Mouse (Mus musculus): ENCODE data around the gene Srrm4. TPM values are rescaled to one million over a fixed set of nuclear protein-coding genes. Genes with fewer than 3 reads are reported as not detected.

Srrm4 gene
- polyA plus RNA-seq, 1 experiment from 2014 or later: 1.0 TPM

DNA sequence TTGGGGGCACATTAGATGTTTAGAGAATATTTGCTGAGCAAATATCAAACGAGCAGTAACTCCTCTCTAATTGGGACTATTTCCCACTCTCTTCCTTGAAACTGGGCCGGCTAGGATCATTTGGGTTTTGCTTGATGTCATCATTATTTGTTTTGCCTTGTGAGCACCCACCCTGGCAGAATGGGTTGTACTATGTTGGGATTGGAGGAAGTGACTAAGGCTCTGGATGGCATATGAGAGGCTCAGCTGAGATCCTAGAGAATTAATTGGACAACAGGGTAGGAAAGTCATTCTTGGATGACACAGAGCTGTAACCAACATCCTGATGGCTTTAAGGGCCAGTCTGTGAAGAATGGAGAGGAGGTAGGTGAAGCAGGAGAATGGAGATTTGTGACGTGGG lies 185.1 kb downstream of the Srrm4 start:
- DNase-seq: no peak
- TF ChIP-seq EP300 (IDR thresholded peaks at IDR 0.05; ENCODE audit: low read depth) (no peak), CTCF (IDR thresholded peaks at IDR 0.05; ENCODE audit: low read depth) (no peak)
- Histone ChIP-seq H3K4me2 (ENCODE audit: low read depth, low read length) (no peak overlapping the region), H3K9ac (replicated peaks) (no peak overlapping the region), H3K4me1 (ENCODE audit: insufficient read depth) (peaks cover 17% of the 10 kb centered on the region), H3K9me3 (ENCODE audit: low read length) (no peaks in the 10 kb centered on the region), H3K27me3 (ENCODE audit: insufficient read depth, low read length) (no peaks in the 10 kb centered on the region), H3K4me3 (ENCODE audit: low read depth, low read length) (no peak overlapping the region), H3K27ac (ENCODE audit: low read depth) (no peak overlapping the region), H3K36me3 (replicated peaks; ENCODE audit: insufficient read depth, low read length) (no peaks in the 10 kb centered on the region; the same call in 1 of the 2 replicates)
- 66% methylated on average over 3 of the region's 3 CpGs for WGBS (ENCODE audit: insufficient replicate concordance)
- ATAC-seq: peak; percentile 18; the same call in 1 of the 2 replicates

DNA sequence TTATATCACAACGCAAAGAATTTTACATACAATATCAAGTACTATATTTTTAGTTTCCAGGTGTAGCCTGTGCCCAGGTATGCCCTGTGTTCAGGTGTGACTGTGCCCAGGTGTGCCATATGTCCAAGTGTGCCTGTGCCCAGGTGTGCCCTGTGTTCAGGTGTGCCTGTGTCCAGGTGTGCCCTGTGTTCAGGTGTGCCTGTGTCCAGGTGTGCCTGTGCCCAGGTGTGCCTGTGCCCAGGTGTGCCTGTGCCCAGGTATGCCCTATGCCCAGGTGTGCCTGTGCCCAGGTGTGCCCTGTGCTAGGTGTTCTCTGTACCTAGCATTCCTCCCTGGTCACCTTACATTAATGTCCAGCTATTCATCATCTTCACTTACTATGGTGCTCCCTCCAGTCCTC lies 185.7 kb downstream of the Srrm4 start:
- DNase-seq (no peak), ATAC-seq (no peak)
- Histone ChIP-seq H3K4me3 (ENCODE audit: low read depth, low read length) (no peak overlapping the region), H3K9ac (replicated peaks) (no peak overlapping the region), H3K27ac (ENCODE audit: low read depth) (no peak overlapping the region), H3K36me3 (replicated peaks; ENCODE audit: insufficient read depth, low read length) (no peaks in the 10 kb centered on the region; the same call in 1 of the 2 replicates), H3K4me2 (ENCODE audit: low read depth, low read length) (no peak overlapping the region), H3K9me3 (ENCODE audit: low read length) (no peaks in the 10 kb centered on the region), H3K27me3 (ENCODE audit: insufficient read depth, low read length) (no peaks in the 10 kb centered on the region), H3K4me1 (ENCODE audit: insufficient read depth) (peaks cover 17% of the 10 kb centered on the region)
- no peak for TF ChIP-seq CTCF (IDR thresholded peaks at IDR 0.05; ENCODE audit: low read depth)
- WGBS (ENCODE audit: insufficient replicate concordance): 64% methylated on average over 1 of the region's 1 CpGs

DNA sequence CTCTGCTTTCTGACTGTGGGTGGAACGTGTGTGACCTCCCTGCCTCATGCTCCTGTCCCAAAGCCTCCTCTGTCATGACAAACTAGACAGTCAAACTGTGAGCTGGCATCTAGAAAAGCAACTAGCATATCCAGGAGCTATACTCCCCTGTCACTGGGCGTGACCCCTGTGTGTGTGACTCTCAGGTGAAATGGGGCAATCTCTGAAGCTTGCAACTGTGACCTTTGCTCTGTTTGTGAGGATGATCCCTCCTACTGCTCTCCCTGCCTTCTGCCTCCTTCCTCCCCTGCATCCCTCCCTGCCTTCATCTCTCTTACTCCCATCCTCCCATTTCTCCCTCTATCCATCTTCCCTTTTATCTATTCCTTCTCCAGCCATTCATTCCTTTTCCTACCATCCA lies 187.6 kb downstream of the Srrm4 start:
- H3K4me1 ChIP-seq (ENCODE audit: insufficient read depth): peaks cover 12% of the 10 kb centered on the region
- H3K9ac ChIP-seq (replicated peaks): no peak overlapping the region
- no peak for DNase-seq

DNA sequence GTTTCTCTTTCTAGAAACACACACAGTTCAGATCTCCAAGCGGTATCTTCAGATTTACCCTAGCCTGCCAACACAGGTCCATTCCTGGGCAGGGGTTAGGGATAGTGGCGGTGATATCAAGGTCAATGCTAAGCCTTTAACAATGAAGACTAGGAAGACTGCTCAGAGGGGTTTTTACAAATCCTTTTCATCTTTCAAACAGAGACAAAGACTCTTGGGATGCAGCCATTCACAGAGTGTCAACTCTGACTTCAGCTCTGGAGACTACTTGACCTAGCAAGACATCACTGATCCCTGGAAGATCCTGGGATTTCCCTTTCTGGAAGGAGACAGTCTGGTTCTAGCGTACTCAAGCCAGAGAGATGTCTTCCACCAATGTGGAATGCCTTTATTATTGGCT lies 190.8 kb downstream of the Srrm4 start:
- no peak overlapping the region for H3K4me2 ChIP-seq (ENCODE audit: low read depth, low read length)
- WGBS (ENCODE audit: insufficient replicate concordance): 88% methylated on average over 3 of the region's 3 CpGs
- H3K9ac ChIP-seq (replicated peaks): no peak overlapping the region
- TF ChIP-seq EP300 (IDR thresholded peaks at IDR 0.05; ENCODE audit: low read depth) (no peak), CTCF (IDR thresholded peaks at IDR 0.05; ENCODE audit: low read depth) (no peak)
- no peak overlapping the region for H3K4me3 ChIP-seq (ENCODE audit: low read depth, low read length)
- no peaks in the 10 kb centered on the region for H3K27me3 ChIP-seq (ENCODE audit: insufficient read depth, low read length)
- no peaks in the 10 kb centered on the region for H3K9me3 ChIP-seq (ENCODE audit: low read length)
- no peaks in the 10 kb centered on the region for H3K4me1 ChIP-seq (ENCODE audit: insufficient read depth)
- H3K27ac ChIP-seq (ENCODE audit: low read depth): no peak overlapping the region
- ATAC-seq (no peak), DNase-seq (no peak)
- no peaks in the 10 kb centered on the region for H3K36me3 ChIP-seq (replicated peaks; ENCODE audit: insufficient read depth, low read length)

More for the DNA sequence above, 187.6 kb downstream of the Srrm4 start:
- WGBS (ENCODE audit: insufficient replicate concordance): 73% methylated on average over 2 of the region's 2 CpGs
- Histone ChIP-seq H3K27me3 (ENCODE audit: insufficient read depth, low read length) (no peaks in the 10 kb centered on the region), H3K4me3 (ENCODE audit: low read depth, low read length) (no peak overlapping the region), H3K9me3 (ENCODE audit: low read length) (no peaks in the 10 kb centered on the region), H3K36me3 (replicated peaks; ENCODE audit: insufficient read depth, low read length) (no peaks in the 10 kb centered on the region; the same call in 1 of the 2 replicates), H3K4me2 (ENCODE audit: low read depth, low read length) (no peak overlapping the region), H3K27ac (ENCODE audit: low read depth) (no peak overlapping the region)
- peak; percentile 81 for ATAC-seq
- TF ChIP-seq CTCF (IDR thresholded peaks at IDR 0.05; ENCODE audit: low read depth): no peak
- TF ChIP-seq EP300 (IDR thresholded peaks at IDR 0.05; ENCODE audit: low read depth): no peak

DNA sequence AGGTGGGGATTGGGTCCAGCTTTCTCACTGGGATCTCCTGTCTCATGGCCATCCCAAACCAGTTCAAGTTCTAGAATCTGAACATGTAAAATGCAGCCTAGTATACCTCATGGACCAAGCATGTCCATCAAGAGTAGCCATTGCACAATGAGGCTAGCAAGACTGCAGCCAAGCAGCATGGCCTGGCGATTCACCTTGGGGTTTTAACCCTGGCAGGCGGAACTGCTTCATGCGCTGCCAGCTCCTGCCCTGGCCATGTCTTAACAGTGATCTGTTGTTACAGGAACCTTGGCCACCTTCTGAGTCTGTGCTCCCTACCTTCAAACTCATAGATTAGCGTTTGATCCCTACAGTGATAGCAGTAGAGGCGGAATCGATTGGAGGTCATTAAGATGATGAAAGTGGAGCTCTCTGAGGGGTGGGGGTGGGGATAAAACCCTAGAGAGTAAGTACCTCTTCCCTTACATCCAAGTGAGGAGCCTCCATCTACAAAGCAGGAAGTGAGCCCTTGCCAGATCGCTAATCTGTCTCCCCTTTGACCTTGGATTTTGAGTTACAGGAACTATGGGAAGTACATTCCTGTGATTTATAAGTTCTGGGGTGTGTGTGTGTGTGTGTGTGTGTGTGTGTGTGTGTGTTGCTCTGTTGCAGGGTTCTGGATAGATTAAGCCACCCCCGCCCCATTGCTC lies 191.4 kb downstream of the Srrm4 start:
- no peak for DNase-seq
- TF ChIP-seq EP300 (IDR thresholded peaks at IDR 0.05; ENCODE audit: low read depth) (no peak), CTCF (IDR thresholded peaks at IDR 0.05; ENCODE audit: low read depth) (no peak)

DNA sequence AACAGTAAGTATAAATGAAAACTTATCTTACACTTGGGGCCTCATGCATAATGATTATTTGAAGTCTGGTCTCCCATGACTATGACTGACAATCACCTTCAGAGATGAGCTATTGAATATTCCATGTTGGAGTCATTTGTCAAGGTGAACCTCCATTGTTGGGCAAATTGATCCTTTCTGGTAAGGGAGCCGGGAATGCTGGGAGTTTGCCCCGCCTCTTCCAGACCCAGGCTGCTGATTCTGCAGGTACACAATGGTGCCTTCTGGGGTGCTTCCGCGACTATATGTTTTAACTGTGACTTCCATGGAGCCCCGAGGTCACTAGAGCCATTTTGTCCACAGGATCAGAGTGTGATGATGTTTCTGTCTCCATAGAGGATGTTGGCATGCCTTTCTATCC lies 195.5 kb downstream of the Srrm4 start:
- Histone ChIP-seq H3K27ac (ENCODE audit: low read depth) (no peak overlapping the region), H3K9ac (replicated peaks) (no peak overlapping the region), H3K27me3 (ENCODE audit: insufficient read depth, low read length) (no peaks in the 10 kb centered on the region), H3K9me3 (ENCODE audit: low read length) (no peaks in the 10 kb centered on the region), H3K4me1 (ENCODE audit: insufficient read depth) (no peaks in the 10 kb centered on the region), H3K4me3 (ENCODE audit: low read depth, low read length) (no peak overlapping the region), H3K36me3 (replicated peaks; ENCODE audit: insufficient read depth, low read length) (no peaks in the 10 kb centered on the region), H3K4me2 (ENCODE audit: low read depth, low read length) (no peak overlapping the region)
- 66% methylated on average over 5 of the region's 5 CpGs for WGBS (ENCODE audit: insufficient replicate concordance)
- TF ChIP-seq EP300 (IDR thresholded peaks at IDR 0.05; ENCODE audit: low read depth) (no peak), CTCF (IDR thresholded peaks at IDR 0.05; ENCODE audit: low read depth) (no peak)
- no peak for DNase-seq
- ATAC-seq: no peak

More for the DNA sequence above, 191.4 kb downstream of the Srrm4 start:
- ATAC-seq: no peak
- WGBS (ENCODE audit: insufficient replicate concordance): 67% methylated on average over 8 of the region's 8 CpGs
- H3K4me3 ChIP-seq (ENCODE audit: low read depth, low read length): no peak overlapping the region
- no peak overlapping the region for H3K9ac ChIP-seq (replicated peaks)
- no peaks in the 10 kb centered on the region for H3K36me3 ChIP-seq (replicated peaks; ENCODE audit: insufficient read depth, low read length)
- H3K9me3 ChIP-seq (ENCODE audit: low read length): no peaks in the 10 kb centered on the region
- H3K27me3 ChIP-seq (ENCODE audit: insufficient read depth, low read length): no peaks in the 10 kb centered on the region
- H3K4me1 ChIP-seq (ENCODE audit: insufficient read depth): no peaks in the 10 kb centered on the region
- H3K4me2 ChIP-seq (ENCODE audit: low read depth, low read length): no peak overlapping the region
- H3K27ac ChIP-seq (ENCODE audit: low read depth): no peak overlapping the region
